Mouse (Mus musculus): ENCODE results near the gene Pcdh9.

Gene Pcdh9

DNA sequence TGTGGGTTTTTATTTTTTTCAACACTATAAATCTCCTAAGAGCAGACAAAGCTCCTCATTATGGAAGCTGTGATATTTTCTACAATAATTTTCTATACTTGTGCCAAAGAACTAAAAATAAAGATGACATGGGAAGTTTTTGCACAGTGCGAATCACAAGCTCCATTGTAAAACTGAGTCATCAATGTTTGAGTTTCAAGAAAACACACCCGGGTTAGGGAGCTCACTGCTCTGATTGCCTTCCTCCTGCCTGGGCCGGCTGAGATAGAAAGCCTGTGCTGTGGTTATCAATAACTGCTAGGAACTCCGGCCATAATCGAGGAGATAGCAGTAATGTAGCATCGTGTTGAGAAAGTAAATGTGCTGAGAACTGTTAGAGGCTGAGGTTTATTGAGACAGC, 344.9 kb downstream of the Pcdh9 start:
- DNase-seq (ENCODE audit: low spot score) = no peak

DNA sequence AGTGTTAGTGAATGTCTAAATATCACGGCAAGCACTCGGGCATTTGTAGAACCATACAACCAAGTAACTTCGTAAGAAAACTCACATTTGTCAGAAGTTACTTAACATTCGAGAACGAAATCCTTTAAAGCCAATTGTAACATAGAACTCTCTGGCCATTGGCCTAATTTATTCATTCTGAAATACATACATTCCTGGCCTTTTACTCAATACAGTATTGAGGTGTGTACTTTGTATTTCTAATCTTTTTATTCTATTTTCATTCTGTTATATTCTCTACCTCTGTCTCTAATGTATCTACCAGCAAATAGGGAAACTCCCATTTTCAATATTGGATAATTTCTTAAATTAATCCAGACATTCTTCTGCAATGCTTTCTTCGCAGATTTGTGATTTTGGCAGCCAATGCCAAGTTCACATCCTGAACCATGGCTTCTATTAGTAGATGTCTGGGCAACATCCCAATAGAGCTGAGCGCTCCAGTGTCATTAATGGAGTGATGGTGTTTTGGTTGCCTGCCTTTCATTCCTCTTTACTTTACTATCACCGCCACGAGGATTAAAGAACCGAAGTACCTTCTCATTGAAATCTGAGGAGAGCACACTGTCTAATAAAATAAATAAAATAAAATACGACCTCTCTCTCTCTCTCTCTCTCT, 346.4 kb downstream of the Pcdh9 start:
- DNase-seq (ENCODE audit: low spot score) = no peak

DNA sequence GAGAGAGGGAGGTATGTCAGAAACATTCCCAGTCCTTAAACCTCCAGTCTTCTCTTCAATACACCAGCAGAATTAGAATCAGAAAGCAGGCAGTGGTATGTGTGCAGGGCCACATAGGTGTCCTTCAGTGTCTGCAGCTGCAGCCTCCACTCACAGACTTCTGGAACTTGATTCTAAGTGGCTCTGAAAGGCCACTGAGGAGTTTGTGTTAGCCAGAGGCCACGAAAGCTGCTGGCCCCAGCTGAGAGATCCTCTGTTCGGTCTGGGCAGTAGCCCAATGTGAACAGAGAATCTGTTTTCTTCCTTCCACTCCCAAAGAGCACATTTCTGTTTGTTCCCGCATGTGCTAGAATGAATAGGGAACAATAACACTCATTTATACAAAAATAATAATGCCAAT, 346.9 kb downstream of the Pcdh9 start:
- DNase-seq (ENCODE audit: low spot score) = no peak

GRCm38 (mm10) chr14:93534928-93535327, 355.6 kb downstream of the Pcdh9 start:
- DNase-seq (ENCODE audit: low spot score) = no peak

DNA sequence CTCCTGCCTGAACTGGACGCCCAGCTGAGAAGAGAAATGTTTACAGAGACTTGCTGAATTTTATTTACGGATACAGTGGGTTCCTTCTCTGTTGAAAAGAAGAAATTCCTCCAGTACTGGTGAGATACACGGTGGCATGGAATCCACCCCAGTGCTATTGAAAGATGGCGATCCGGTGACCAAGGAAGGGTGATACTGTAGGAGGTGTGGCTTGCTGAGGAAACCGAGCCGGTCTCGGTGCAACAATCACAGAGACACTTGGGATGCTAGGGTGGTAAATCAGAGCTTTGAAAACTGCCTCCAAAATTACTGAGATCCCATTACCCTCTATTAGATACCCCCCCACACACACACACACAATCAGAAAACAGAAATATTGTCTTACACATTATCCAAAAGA, 367.0 kb downstream of the Pcdh9 start:
- DNase-seq (ENCODE audit: low spot score) = no peak

DNA sequence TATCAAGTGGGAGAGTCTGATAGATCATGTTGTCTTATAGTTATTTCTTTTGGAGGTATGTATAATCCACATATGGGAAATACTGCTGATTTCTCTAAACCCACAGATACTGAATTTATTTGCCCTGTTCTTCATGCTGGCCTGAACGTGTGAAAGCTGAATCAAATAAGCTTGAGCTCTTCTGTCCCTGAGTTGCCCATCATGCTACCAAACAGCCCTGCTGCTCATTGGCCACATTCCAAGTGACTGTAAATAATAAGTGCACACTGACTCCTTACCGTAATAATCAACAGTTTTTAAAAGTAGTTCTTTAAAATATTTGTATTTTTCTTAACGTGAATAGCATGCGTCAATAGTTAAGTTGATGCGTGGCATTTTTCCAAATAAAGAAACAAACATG, 370.3 kb downstream of the Pcdh9 start:
- no peak for DNase-seq (ENCODE audit: low spot score)

DNA sequence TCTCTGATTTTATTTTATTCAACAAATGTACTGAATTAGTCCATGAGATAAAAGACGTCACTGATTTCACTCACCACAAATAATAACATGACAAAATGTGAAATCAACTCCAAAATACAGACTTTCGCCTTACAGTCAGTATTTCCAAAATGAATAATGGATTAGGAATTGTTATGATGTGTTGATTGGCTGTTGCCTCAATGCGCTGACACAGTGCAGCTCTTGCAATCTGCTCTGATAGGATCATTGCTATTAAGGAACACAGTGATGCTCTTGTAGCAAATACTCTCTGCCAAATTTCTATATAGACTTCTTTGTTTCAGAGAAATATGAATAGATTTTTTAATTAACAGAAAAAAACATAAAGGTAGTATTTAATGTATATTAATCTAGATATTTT, 373.8 kb downstream of the Pcdh9 start:
- no peak for DNase-seq (ENCODE audit: low spot score)

GRCm38 (mm10) chr14:93506107-93506506, 384.4 kb downstream of the Pcdh9 start:
- DNase-seq (ENCODE audit: low spot score) = no peak

GRCm38 (mm10) chr14:93498813-93499690, 391.4 kb downstream of the Pcdh9 start:
- DNase-seq (ENCODE audit: low spot score) = peak; percentile 16

DNA sequence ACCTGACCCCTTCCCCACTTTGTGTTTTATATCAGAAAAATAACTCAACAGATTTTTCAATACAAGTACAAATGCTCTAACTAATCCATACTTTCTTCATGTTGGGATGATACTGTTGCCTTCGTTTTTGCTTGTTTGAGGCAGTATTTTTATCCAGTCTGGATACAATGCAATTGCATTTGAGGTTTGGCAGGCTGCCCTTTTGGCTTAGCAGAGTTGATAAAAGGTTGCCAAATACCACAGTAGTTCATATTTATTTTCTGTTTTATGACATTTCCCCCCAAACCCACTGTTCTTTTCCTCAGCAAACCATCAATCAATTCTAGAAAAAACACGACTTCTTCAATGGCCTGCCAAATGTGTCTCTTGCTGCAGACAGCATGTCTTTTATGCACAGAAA, 415.5 kb downstream of the Pcdh9 start:
- no peak for DNase-seq (ENCODE audit: low spot score)

GRCm38 (mm10) chr14:93472494-93472893, 418.0 kb downstream of the Pcdh9 start:
- DNase-seq (ENCODE audit: low spot score) = no peak

- DNase-seq (ENCODE audit: low spot score) = no peak
Measured at GRCm38 (mm10) chr14:93463360-93463892, 427.1 kb downstream of the Pcdh9 start.

GRCm38 (mm10) chr14:93450930-93451665, 439.4 kb downstream of the Pcdh9 start:
- DNase-seq (ENCODE audit: low spot score) = no peak

GRCm38 (mm10) chr14:93441852-93442251, 448.6 kb downstream of the Pcdh9 start:
- DNase-seq (ENCODE audit: low spot score) = no peak

DNA sequence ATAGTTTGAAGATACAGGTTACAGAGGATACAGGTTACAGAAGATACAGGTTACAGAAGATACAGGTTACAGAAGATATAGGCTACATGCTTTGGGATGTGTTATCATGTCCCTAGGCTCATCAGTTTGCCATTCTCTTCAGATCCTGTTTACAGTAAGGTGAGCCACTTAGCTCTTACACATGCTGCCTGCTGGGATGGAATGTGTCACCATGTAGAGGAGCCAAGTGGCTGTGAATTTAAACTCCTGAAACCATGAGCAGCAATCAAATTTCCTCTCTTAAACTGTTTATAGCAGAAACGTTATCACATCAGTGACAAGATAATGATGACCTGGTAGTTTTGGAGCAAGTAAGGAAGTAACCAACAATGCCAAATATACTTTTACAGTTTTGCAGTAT, 453.3 kb downstream of the Pcdh9 start:
- no peak for DNase-seq (ENCODE audit: low spot score)

GRCm38 (mm10) chr14:93416752-93417151, 473.7 kb downstream of the Pcdh9 start:
- no peak for DNase-seq (ENCODE audit: low spot score)

GRCm38 (mm10) chr14:93415496-93415895, 475.0 kb downstream of the Pcdh9 start:
- no peak for DNase-seq (ENCODE audit: low spot score)

GRCm38 (mm10) chr14:93409314-93409713, 481.2 kb downstream of the Pcdh9 start:
- DNase-seq (ENCODE audit: low spot score) = no peak

- no peak for DNase-seq (ENCODE audit: low spot score)
Measured at GRCm38 (mm10) chr14:93407747-93408146, 482.7 kb downstream of the Pcdh9 start.

DNA sequence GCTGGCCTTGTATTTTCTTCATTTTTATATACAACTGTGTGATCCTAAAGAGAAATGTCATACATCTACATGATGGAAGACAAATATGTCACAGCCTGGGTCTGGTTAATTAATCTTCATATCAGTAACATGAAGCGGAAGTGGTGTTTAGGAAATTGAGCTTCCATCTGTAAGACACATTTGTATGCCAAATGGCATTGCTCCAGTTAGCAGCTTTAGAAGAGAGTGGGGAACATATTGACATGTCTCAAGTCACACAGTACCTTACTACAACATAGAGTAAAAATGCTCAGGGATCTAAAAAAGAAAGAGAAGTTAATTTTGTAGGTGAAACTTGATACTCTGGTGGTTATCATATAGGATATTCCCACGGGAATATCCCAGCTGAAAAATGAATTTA, 505.4 kb downstream of the Pcdh9 start:
- DNase-seq (ENCODE audit: low spot score) = no peak

DNA sequence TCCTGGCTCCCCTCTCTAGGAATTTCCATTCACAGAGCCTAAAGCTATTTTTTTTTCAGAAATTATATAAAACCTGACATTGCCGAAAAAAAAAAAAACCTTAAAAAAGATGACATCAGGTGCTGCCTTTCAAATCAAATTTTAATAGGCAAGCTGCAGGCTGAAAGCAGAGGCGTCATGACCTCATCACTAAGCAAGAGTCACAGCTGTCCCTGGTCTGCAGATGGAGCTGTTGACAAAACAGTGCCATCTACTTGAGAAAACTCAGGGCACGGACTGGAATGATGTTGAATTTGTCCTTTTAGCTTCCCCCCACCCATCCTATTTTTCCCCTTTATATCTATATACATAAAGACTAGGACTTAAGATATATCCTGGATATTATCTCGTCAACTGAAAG, 509.3 kb downstream of the Pcdh9 start:
- DNase-seq (ENCODE audit: low spot score) = no peak

DNA sequence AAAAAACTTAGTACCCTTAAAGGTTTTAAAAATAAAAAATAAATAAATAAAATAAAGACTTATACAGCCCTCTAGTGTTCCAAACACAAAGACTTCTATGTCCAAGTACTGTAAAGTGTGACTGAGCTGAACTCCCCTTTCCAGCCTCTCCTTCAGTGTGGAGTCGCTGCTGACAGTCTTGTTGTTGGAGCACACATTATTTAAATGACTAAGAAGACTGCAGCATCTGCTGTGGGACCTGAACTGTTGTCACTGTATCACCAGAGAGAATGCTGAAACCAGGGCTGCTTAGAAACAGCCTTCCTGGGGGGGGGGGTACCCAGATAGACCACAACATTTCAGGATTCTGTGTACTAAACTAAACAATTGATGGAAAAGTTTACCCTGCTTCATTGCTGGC, 509.7 kb downstream of the Pcdh9 start:
- no peak for DNase-seq (ENCODE audit: low spot score)

DNA sequence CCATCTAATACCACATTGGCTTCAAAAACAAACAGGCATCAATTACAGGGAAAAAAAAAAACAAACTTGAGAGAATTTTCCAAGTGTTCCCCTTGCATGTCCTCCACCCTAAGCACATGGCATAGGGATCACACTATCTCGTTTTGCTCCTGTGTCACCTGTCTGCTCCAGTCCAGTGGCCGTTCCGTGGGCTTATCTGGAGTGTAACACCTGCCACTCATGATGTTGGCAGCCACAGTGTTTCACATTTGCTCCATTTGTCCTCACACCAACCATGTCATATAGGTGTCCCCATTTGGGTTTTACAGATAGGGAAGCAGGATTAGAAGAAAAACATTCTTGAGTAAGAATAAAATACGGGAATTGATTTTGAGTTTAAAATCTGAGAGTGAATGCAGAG, 514.3 kb downstream of the Pcdh9 start:
- DNase-seq (ENCODE audit: low spot score) = no peak
